Mouse (Mus musculus) heart, postnatal 4 days (tissue): ENCODE results near the gene Pole2. TPM values are rescaled to one million over a fixed set of nuclear protein-coding genes. Genes with fewer than 3 reads are reported as not detected.
A peak's percentile ranks its signal among the peaks of the same experiment; 100 is the strongest.

Experiments
- DNase-seq: peaks from one replicate; pipeline ENCODE4 v3.0.0; 2021
- total RNA-seq, 2 experiments: library from RNA; stranded (reverse); gene quantifications; 2 replicates each; pipeline ENCODE4 v1.2.3; 2021

Gene Pole2
- total RNA-seq, result 10 to 100 TPM in 1 of 2 experiments, 1 to 10 TPM in 1; 9.4 to 10.0 TPM

GRCm38 (mm10) chr12:69227776-69228466 is at the start of gene Pole2:
Gene Pole2 (minus strand): TSS chr12:69228195.
- peak; percentile 95 for DNase-seq

DNA sequence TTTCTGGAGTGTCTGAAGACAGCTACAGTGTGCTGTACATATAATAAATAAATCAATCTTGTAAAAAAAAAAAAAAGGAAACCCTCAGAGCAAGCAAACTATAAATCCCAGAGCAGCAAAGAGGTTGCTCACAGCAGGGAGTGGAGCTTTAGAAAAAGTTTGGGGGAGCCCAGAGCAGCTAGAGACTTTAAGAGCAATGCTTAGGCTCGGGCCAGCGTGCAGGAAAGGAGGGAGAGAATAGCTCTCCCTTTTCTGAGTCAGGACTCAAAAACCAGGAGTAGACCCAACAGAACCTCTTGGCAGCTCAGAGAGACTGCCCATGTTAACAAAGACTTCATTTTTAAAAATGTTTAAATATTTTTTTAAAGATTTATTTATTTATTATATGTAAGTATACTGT is 41.0 kb upstream of the Pole2 start:
- DNase-seq, result no peak

DNA sequence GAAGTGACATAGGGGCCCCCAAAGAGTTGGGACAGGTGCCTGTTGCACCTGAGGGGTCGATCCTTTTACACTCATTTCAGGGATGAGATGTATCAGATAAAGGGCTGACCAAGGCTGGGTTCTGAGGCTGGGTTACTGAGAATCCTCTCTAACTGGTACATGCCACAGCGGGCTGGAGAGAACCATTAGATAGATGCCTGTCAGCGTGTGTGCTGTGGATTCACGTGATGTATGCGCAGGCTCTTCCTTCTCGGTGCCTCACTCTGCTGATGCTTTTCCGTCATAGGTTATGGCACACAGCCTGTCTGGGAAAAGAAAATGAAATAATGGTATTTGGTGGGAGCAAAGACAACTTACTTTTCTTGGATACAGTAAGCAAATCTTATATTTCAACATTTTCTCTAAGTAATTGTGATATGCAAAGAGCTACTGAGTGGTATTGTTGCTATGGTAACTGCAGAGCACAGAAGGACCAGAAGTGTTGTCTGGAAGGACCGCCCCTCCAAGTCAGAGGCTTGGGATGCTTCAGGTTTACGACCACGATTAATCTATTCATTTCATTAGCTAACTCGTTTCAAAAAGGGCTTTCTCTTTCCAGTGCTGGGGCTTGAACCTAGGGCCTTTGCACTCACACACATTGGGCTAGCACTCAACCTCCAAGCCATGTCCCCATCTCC is 40.1 kb upstream of the Pole2 start:
- no peak for DNase-seq

DNA sequence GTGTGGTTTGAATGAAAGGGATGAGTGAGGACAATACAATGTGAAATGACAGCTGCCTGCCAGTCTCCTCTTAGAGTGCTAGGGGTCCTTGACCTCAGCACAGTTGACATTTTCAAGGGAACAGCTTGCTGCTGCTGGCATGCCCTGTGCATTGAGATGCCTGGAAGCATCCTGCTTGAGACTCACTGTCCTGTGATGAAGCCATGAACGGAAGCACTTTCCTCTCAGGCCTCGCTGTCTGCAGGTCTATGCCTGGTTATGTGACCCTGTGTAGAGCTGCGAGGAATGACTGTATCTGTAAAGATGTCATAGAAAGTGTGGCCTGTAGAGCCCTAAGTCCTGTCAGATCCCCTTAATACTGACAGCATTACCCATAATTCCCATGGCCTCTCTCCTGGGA is 37.0 kb upstream of the Pole2 start:
- no peak for DNase-seq

- no peak for DNase-seq
These were observed 34.3 kb upstream of the Pole2 start for GRCm38 (mm10) chr12:69262251-69262650.

DNA sequence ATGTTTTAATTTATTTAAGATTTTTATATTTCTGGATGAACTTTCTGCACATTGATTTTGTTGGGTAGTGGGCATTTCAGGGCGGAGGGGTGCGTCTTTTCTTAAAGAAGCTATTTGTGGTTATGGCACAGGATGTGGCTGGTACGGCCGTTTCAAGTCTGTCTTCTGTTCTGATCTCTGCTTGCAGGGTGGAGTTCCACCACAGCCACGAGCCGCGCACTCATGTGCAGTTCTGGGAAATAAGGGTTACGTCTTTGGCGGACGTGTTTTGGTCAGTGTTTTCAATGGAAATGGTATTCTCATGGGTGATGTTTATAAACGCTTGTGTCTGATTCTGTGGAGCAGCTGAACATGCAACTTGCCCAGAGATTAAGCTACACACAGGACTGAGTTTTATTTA is 29.8 kb upstream of the Pole2 start:
- no peak for DNase-seq

DNA sequence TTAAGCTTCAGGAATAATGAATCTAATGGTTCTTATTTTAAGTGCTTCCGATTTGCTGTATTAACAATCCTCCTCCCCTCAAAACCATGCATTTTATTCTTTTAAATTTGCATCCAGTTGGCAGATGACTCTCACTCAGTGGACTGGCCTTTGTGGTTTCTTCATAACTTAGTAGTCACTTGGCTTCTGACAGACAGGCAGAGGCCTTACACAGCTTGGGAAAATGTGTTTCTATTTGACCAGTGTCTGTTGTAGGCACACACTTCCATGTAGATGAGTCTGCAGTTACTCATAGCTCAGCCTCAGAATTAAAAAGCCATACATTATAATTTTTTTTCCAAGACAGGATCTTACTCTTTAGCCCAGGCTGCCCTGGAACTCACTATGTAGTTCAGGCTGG is 25.8 kb upstream of the Pole2 start:
- no peak for DNase-seq

DNA sequence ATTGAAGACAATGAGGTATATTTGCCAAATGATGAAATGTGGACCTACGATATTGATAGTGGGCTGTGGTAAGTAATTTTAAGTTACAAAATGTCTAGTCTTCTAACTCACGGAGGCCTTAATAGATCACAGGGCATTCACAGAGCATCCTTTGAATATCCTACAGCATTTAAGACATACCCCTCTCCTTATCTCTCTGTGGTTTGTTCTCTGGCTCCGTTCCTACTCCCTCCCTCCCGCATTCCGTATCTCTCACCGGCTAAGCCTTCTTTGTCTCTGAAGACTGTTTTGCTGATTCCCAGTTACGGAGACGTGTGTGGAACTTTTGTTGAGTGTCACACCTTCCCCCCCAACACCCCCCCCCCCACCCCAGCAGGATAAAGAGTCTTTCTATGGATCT is 22.8 kb upstream of the Pole2 start:
- no peak for DNase-seq

DNA sequence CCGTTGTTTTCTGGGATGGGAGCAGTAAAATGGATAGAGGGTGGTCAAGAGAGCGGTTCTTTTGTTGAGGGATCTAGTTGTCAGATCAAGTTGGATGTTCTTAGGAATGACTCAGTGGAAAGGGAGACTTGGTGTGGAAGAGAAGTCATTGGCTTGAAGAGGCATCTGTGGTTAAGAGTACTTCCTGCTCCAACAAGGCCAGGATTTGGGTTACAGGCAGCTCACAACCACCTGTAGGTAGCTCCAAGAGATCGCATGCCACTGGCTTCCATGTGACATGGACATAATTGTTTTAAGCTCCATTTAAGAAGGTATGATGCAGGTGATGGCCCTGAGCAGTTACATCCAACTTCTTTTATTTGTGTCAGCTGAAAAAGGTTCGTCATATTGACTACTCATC is 21.8 kb upstream of the Pole2 start:
- DNase-seq, result no peak

- DNase-seq, result peak; percentile 76
These were observed 13.9 kb upstream of the Pole2 start for GRCm38 (mm10) chr12:69241771-69242431.

DNA sequence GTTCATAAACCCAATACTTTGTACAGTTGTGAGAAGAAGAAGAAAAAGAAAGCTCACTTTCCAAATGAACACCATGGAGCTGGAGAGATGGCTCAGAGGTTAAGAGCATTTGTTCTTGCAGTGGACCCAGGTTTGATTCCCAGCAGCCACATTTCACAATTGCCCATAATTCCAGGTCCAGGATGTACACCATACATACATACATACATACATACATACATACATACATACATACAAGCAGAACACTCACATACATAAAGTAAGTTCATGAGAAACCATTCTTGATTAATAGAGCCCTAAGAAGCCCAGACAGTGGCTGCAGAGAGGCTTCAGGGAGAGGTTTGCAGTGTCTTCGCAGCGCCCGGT is 13.4 kb upstream of the Pole2 start:
- DNase-seq, result no peak

- no peak for DNase-seq
These were observed 12.9 kb upstream of the Pole2 start, which contains the start of gene Klhdc1 for GRCm38 (mm10) chr12:69240876-69241275. Gene Klhdc1 (plus strand): TSS chr12:69241176.

- no peak for DNase-seq
These were observed 10.3 kb upstream of the Pole2 start for GRCm38 (mm10) chr12:69238284-69238683.

DNA sequence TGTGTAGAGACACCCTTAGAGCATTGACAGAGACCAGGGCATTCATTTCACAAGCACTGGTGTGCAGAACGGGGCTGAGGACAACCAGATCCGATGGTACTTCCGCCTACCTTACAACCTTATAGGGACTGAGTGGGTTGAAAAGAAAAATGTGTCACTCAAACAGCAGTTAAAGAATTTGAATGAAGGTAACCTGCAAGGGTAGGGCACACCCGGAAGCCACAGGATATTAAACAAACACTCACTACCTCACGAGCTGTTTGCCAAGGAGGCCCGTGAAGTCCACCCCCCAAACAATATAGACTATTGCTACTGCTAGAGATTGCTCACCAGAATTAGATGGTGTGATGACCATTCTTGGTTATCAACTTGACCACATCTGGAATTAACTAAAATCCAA is 7.8 kb upstream of the Pole2 start:
- DNase-seq, result no peak

- peak; percentile 28 for DNase-seq
These were observed 1.3 kb upstream of the Pole2 start for GRCm38 (mm10) chr12:69229251-69229650.

GRCm38 (mm10) chr12:69220613-69221277 is 7.2 kb downstream of the Pole2 start:
- no peak for DNase-seq

- no peak for DNase-seq
These were observed 11.4 kb downstream of the Pole2 start for GRCm38 (mm10) chr12:69216587-69216986.

DNA sequence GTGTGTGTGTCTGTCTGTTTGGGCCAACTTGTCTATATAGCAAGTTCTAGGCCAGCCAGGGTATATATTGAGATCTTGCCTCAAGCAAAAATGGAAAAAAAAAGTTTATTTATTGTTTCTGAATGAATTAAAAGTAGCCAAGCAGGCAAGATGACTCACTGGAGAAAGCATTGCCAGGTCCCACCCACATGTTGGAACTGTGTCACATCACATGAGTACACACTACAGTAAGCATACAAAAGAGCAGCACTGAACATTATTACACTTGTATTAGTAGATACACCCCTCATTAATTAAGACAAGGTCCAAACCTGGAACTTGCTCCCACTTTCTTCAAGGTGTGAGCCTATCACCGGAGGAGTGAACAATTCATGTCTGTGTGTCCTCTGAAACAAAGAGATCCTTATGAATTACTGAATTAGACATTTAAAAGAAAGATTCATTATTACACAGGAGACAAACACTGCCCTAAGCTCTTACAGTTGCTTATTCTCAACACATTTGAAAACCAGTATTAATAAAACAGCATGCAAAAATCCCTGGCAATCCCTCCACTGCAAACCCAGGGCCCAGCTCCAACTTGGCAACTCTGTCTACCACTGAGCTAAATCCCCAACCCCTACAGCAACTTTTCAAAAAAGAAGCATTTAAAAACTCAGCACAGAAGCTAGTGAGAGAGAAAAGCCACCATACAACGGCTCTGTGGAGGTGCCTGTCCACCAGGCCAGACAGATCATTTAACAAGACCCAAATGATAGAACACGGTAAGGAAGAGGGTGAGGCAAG is 12.8 kb downstream of the Pole2 start:
- peak; percentile 68 for DNase-seq

- no peak for DNase-seq
These were observed 13.6 kb downstream of the Pole2 start for GRCm38 (mm10) chr12:69214393-69214792.

GRCm38 (mm10) chr12:69213186-69213777 is 14.7 kb downstream of the Pole2 start:
- no peak for DNase-seq

DNA sequence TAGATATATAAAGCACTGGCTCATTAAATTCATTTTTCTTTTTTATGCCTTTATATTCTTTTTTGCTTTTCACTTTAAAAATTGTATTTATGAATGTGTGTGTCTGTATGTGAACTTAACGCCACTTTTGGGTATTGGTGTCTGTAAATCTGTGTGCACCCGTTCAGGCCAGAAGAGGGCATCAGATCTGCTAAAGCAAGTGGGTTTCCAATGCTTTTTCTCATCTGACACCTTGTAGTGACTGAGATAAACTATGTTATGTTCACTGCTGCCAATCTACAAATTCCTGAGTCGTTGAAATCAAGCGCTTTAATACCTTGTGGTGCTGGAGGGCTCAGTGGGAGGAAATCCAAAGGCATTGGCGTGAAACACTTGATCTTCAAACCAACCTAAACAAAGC is 16.9 kb downstream of the Pole2 start:
- DNase-seq, result peak; percentile 41
